Mouse (Mus musculus) gastrocnemius, postnatal 4 days (tissue): ENCODE data around the gene Ccl2. TPM values are rescaled to one million over a fixed set of nuclear protein-coding genes. Genes with fewer than 3 reads are reported as not detected.

Source experiments
- DNase-seq, 2 experiments: peaks; one replicate each; pipeline ENCODE4 v3.0.0; 2021 to 2022; ENCODE audit warnings: low spot score in 2 of 2, mixed read lengths in 2 of 2
- total RNA-seq, 2 experiments: library from RNA; stranded (reverse); gene quantifications; 2 replicates each; pipeline ENCODE4 v1.2.3; 2021

The Ccl2 gene
- total RNA-seq, 2 experiments from 2014 or later: 4.8 to 10.3 TPM

- DNase-seq: no peak
Observed at GRCm38 (mm10) chr11:82034446-82034845, 925 bp upstream of the Ccl2 start.

DNA sequence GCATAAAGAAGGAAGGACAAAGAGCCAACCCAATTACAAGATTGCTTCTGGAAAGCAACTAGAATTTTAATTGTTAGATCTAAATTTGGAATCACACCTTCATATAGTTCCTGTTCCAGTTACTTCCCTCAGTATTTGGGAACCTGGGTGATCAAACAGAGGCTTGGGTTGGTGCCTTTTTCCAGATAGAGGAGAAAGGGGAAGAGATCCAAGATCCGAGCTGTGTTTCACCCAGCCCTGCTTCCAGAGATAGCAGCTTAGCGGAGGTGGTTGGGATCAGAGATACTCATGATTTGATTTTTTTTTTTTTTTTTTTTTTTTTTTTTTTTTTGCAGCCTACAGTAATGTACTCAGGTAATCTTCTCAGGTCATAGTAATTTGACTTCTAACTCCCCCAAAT lies 486 bp downstream of the Ccl2 start:
- DNase-seq: no peak

- DNase-seq: no peak
Observed at GRCm38 (mm10) chr11:82038535-82038934, 3.2 kb downstream of the Ccl2 start, which contains the start of gene Gm17268. Gene Gm17268 (minus strand): TSS chr11:82038562.

DNA sequence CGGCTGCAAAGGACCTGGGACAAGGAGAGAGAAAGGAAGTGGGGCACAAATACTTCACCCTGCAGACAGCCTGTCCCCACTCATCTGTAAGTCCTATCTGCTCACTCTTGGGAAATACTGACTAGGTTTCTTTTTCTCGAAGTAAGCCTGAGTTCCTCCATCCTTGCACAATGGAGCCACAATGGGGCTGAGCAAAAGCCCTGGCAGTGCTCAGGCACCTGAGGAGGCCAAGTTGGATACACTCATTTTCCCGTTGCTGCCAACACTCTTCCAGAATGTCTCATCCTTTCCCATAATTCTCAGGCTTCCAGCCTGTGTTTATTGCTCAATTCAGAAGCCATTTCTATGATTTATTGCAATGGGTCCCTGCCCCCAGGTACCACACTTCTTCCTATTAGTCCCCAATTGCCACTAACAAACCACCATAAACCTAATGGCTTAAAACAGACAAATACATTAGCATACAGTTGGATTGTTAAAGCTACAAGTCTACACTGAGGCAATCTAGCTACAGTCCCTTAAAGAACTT lies 3.8 kb downstream of the Ccl2 start:
- no peak for DNase-seq

GRCm38 (mm10) chr11:82041671-82042080 lies 6.3 kb downstream of the Ccl2 start:
- DNase-seq: no peak

GRCm38 (mm10) chr11:82045471-82045870 lies 10.1 kb downstream of the Ccl2 start, which contains the start of gene Ccl7:
Gene Ccl7 (plus strand): TSS chr11:82045712.
- DNase-seq: peak in 1 of 2 experiments; percentile 35

DNA sequence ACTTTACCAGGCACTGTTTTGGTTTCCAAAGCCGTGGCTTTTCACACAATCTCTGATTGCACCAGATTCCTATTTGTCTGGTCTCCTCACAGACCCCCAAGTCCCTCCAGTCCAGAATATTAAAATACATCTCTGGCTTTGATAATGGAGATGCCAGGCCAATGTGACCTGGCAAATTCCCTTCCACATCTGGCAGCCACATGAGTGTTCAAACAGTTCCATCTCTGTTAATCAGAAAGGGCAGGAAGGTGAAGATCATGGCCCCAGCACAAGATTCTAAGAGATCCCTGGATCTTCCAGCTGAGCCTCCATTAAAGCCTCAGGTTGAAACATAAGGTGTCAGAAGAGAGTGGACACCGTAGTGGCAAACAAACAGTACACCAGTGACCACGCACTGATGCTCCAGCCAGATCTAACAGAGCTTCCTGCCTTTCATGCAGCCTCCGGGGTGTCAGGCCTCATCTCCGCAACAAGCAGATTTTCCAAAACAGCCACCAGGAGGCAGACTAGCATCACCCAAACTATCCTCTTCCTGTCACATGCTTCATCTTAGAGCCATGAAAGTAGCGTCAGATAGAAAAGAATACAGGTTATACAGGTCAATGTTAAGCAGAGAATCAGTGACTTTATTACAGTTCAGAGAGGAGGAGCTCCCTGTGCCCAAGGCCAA lies 12.5 kb downstream of the Ccl2 start:
- DNase-seq: peak; percentile 26 to 64

DNA sequence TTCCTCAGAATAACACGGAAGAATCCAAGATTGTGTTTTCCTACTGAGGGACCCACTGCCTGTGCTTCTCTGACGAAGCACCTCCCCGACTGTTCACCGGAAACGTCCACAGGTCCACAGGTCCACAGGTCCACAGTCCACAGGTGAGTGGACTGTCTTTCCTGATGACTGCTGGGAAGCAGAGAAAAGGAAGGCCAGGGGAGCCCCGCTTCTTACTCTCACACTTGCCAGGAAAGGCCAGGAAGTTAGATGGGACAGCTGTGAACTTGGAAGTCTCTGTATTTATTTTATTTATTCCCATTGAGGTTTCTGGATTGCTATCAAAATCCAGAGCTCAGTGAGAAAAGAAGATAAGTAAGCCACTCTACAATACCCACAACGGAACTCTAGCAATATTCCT lies 18.5 kb downstream of the Ccl2 start:
- DNase-seq: no peak

DNA sequence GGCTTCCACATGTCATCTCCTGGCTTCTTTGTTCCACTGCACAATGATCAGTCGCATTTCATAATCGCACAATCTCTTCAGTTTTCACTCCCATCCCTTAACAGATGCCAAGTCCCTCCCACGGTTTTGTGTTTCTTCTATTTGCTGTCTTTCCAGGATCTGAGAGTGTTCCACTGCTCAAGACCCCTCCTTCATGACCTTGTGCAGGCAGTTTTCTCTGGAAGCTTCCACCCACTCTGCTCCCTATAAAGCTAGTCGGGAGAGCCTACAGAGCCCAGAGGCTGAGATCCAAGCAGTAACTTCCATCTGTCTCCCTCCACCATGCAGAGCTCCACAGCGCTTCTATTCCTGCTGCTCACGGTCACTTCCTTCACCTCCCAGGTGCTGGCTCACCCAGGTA lies 22.3 kb downstream of the Ccl2 start, which contains the start of gene Ccl11:
Gene Ccl11, plus strand, starts transcription at position 178 of the 400 bp plus-strand sequence.
- DNase-seq: no peak

GRCm38 (mm10) chr11:82062226-82062625 lies 26.9 kb downstream of the Ccl2 start:
- no peak for DNase-seq

DNA sequence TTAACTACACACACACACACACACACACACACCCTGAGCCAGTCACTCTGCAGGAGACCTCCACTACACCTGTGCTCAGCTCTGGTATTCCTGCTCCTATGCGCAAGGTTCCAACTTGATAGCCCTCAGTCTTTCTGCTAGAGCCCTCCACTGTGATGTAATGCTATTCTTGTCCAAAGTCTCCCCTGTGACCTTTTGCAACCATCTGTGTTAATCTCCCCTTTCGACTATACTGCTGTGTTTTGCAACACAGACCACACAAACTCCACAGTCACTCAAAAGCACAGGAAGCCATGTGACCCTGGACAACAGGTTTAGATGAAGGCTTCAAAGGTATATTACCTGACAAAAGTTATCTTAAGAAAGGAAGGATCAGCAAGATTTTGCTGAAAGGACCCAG lies 28.1 kb downstream of the Ccl2 start:
- no peak for DNase-seq

GRCm38 (mm10) chr11:82066953-82067571 lies 31.7 kb downstream of the Ccl2 start:
- DNase-seq: no peak

- DNase-seq: no peak
Observed at GRCm38 (mm10) chr11:82071076-82071475, 35.7 kb downstream of the Ccl2 start.

DNA sequence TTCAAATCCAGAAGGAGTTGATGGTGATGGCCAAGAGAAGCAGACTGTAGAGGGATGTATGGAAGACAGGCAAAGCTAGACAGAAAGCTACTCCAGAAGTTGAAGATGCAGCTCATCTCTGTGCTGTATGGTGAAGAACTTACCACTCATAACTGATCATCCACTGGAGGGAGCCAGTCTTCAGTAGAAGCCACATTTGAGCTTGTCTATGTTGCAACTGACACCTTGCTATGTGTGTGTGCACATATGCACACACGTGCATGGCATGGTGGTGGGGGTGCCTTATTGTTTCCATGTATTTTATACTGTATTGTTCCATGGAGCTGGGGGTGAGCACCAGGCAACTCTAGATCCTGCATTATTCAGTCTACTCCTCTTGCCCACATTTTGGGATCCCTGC lies 37.0 kb downstream of the Ccl2 start:
- no peak for DNase-seq

DNA sequence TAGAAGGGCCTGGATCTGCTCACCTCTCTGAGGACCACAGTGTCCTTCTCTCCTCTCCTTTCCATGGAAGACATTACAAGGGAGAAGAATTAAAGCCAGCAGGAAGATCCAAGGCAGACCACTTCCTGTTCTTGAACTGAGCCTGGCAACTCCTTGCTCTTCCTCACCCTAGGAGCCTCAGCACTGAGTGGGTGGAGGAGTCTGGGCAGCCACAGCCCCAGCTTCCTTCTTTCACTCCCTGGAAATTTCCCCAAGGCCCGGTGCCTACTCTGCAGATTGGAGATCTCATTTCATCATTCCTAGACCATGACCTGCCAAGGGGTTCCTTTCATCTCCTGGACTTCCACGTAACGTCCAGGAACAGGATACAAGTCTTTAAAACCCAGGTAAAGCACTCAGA lies 37.6 kb downstream of the Ccl2 start:
- DNase-seq: no peak

- no peak for DNase-seq
Observed at GRCm38 (mm10) chr11:82073686-82074085, 38.3 kb downstream of the Ccl2 start.

- no peak for DNase-seq
Observed at GRCm38 (mm10) chr11:82077031-82077430, 41.7 kb downstream of the Ccl2 start.

DNA sequence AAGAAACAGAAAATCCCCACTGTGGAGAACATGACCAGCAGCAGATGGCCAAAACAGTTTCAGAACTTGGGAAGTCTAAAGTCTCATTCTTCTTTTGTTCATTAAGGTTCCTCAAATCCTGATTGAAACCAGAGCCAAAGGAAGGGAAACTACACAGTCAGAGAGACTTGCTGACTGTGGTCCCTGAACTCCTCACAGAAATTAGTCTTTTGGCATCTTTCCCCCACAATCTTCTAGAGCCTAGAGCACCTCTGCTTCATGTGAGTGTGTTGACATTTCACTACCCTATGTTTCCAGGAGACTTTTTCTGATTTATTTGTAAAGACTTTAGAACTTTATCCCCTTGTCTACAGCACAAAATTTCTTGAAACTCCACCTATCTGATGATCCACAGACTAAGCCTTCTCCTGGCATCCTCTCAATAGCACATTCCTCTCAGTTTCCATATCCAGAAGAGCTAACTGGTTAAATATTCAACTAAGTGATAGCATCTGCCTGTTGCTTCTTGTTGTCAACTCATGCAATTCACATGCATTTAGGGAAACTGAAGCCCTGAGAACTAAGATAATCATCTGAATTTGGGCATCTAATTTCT lies 42.9 kb downstream of the Ccl2 start:
- no peak for DNase-seq

DNA sequence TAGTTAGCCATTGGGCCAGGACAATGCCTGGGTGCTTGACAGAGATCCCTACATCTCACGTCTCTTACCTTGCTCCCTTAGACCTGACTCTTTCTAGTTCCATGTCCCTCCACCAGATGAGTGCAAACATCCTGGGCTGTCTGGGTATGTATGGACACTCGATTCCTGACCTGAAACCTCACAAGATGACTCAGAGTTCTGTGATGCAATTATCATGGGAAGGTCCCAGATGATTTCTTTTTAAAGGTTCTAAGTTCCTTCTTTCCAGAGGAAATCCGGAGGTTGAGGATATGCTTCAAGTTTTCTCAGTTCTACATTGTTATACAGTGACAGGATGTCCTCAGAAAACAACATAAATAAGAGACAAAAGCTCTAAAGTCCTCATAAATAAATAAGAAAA lies 45.5 kb downstream of the Ccl2 start:
- DNase-seq: no peak

- DNase-seq: no peak
Observed at GRCm38 (mm10) chr11:82084360-82084759, 49.0 kb downstream of the Ccl2 start.
